Comparison of ENCODE assay signal across 13 mouse cellular contexts in the genomic region with DNA sequence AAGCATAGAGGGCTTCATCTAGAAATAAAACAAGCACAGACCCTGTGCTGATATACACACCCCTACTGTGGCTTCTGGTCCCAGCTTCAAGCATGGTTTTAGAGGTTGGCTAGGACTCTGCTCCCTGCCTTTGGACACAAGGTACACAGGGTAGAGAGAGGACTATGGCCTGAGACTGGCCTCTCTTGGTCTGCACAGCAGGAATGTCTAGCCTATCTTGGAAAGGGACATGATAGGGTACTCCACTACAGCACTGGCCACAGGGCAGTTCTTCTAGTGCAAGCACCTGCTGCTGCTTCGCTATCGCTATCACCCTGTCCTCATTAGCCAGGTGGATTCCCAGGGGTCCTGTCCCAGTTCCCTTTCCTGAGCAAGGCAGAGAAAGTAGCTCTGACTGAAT. TPM values are rescaled to one million over a fixed set of nuclear protein-coding genes. Genes with fewer than 3 reads are reported as not detected.
DNase-seq lines count a peak whose midpoint lies in the region; ATAC-seq and TF ChIP-seq lines count a peak whose summit lies in the region.
"Had no signal": no experiment of that assay in that cellular context is flagged by ENCODE, and none has a peak within 500 bp of the region (broad histone marks: within the 10 kb centered on the region; RNA-seq: fewer than 3 reads in every experiment).

No protein-coding gene starts in this region.

- peak; percentile 64 for DNase-seq in kidney, adult 11 months
- no peak for DNase-seq in kidney, postnatal 10 days
- DNase-seq in liver, embryonic 11.5 days (ENCODE audit: low spot score), result no peak
- DNase-seq in kidney, postnatal 0 days (ENCODE audit: low spot score), result no peak
- DNase-seq in spleen, adult 18-20 months, result no peak
- DNase-seq: cerebellum, adult 9-11 months; lung, adult 18-20 months had no signal

- H3K36me3 ChIP-seq in liver, embryonic 16.5 days (ENCODE audit: control insufficient read depth, insufficient read depth), result no peaks in the 10 kb centered on the region; the same call in 1 of the 2 replicates
- H3K36me3 ChIP-seq in liver, embryonic 11.5 days (ENCODE audit: control insufficient read depth, insufficient read depth, low read length), result no peaks in the 10 kb centered on the region
- 0 out of 2 replicates have a peak, but pooled peaks cover 5% of the 10 kb centered on the region for H3K36me3 ChIP-seq in kidney, postnatal 0 days (ENCODE audit: insufficient read depth, low read length)
- H3K36me3 ChIP-seq in stomach, embryonic 16.5 days (ENCODE audit: control insufficient read depth, insufficient read depth, low read length), result no peaks in the 10 kb centered on the region
- H3K36me3 ChIP-seq: heart, embryonic 15.5 days had no signal

- no peak overlapping the region for H3K27ac ChIP-seq in liver, embryonic 16.5 days (ENCODE audit: low read length)
- H3K27ac ChIP-seq in liver, embryonic 11.5 days (ENCODE audit: low read depth, low read length), result no peak overlapping the region
- no peak overlapping the region for H3K27ac ChIP-seq in kidney, postnatal 0 days
- no peak overlapping the region for H3K27ac ChIP-seq in stomach, embryonic 16.5 days (ENCODE audit: low read length)
- H3K27ac ChIP-seq: embryonic facial prominence, embryonic 13.5 days; heart, embryonic 15.5 days; midbrain, embryonic 10.5 days had no signal

- WGBS in liver, embryonic 16.5 days (ENCODE audit: insufficient replicate concordance), result 77% methylated on average over 2 of the region's 2 CpGs
- WGBS in liver, embryonic 11.5 days, result 86% methylated on average over 2 of the region's 2 CpGs
- WGBS in kidney, postnatal 0 days, result 96% methylated on average over 2 of the region's 2 CpGs
- 81% methylated on average over 2 of the region's 2 CpGs for WGBS in stomach, embryonic 16.5 days

- peaks cover 14% of the 10 kb centered on the region for H3K4me1 ChIP-seq in liver, embryonic 16.5 days (ENCODE audit: control insufficient read depth, low read depth, low read length)
- H3K4me1 ChIP-seq in liver, embryonic 11.5 days (replicated peaks; ENCODE audit: control insufficient read depth, insufficient read depth, low read length), result peaks cover 7% of the 10 kb centered on the region; the same call in 1 of the 2 replicates
- H3K4me1 ChIP-seq in kidney, postnatal 0 days (replicated peaks; ENCODE audit: insufficient read depth, low read length), result no peaks in the 10 kb centered on the region
- H3K4me1 ChIP-seq in stomach, embryonic 16.5 days (ENCODE audit: control insufficient read depth, insufficient read depth, low read length), result peaks cover 9% of the 10 kb centered on the region; the same call in 1 of the 2 replicates

- peak; percentile 75 for ATAC-seq in liver, embryonic 16.5 days (ENCODE audit: low read depth)
- ATAC-seq in liver, embryonic 11.5 days (replicated peaks; ENCODE audit: low FRiP score), result no peak
- 0 out of 2 replicates have a peak, but pooled peaks have one; percentile 51 for ATAC-seq in kidney, postnatal 0 days (replicated peaks; ENCODE audit: low FRiP score, low read depth)
- no peak for ATAC-seq in stomach, embryonic 16.5 days (ENCODE audit: insufficient read depth, low FRiP score)
- ATAC-seq: forebrain, embryonic 16.5 days had no signal

- no peaks in the 10 kb centered on the region for H3K9me3 ChIP-seq in liver, embryonic 16.5 days (replicated peaks; ENCODE audit: control insufficient read depth, low read length)
- no peaks in the 10 kb centered on the region for H3K9me3 ChIP-seq in liver, embryonic 11.5 days (ENCODE audit: control insufficient read depth, low read length)
- H3K9me3 ChIP-seq in kidney, postnatal 0 days (replicated peaks; ENCODE audit: low read length), result no peaks in the 10 kb centered on the region
- no peaks in the 10 kb centered on the region for H3K9me3 ChIP-seq in stomach, embryonic 16.5 days (replicated peaks; ENCODE audit: control insufficient read depth, low read length)
- H3K9me3 ChIP-seq: embryonic facial prominence, embryonic 13.5 days; heart, embryonic 15.5 days; midbrain, embryonic 10.5 days had no signal

- H3K4me3 ChIP-seq in liver, embryonic 16.5 days (ENCODE audit: low read depth, low read length), result no peak overlapping the region
- H3K4me3 ChIP-seq in liver, embryonic 11.5 days (ENCODE audit: low read depth, low read length), result no peak overlapping the region
- H3K4me3 ChIP-seq in kidney, postnatal 0 days (replicated peaks; ENCODE audit: low read depth, low read length), result no peak overlapping the region
- H3K4me3 ChIP-seq in stomach, embryonic 16.5 days (replicated peaks; ENCODE audit: low read length), result no peak overlapping the region
- H3K4me3 ChIP-seq: embryonic facial prominence, embryonic 13.5 days; heart, embryonic 15.5 days; midbrain, embryonic 10.5 days had no signal

- TF ChIP-seq CTCF in kidney, postnatal 0 days (IDR thresholded peaks at IDR 0.05; ENCODE audit: low read depth), result no peak

- no peak overlapping the region for H3K4me2 ChIP-seq in liver, embryonic 16.5 days (ENCODE audit: low read depth, low read length)
- no peak overlapping the region for H3K4me2 ChIP-seq in liver, embryonic 11.5 days
- no peak overlapping the region for H3K4me2 ChIP-seq in kidney, postnatal 0 days (ENCODE audit: low read length)
- peak overlapping the region; percentile 64; the same call in 1 of the 2 replicates for H3K4me2 ChIP-seq in stomach, embryonic 16.5 days (ENCODE audit: low read depth, low read length)
- H3K4me2 ChIP-seq: heart, embryonic 15.5 days had no signal

- no peaks in the 10 kb centered on the region for H3K27me3 ChIP-seq in liver, embryonic 16.5 days (ENCODE audit: control insufficient read depth, insufficient read depth, low read depth, low read length)
- H3K27me3 ChIP-seq in liver, embryonic 11.5 days (replicated peaks; ENCODE audit: control insufficient read depth, insufficient read depth, low read length), result no peaks in the 10 kb centered on the region
- no peaks in the 10 kb centered on the region for H3K27me3 ChIP-seq in kidney, postnatal 0 days (ENCODE audit: insufficient read depth, low read length)
- no peaks in the 10 kb centered on the region for H3K27me3 ChIP-seq in stomach, embryonic 16.5 days (ENCODE audit: control insufficient read depth, insufficient read depth, low read length)
- H3K27me3 ChIP-seq: embryonic facial prominence, embryonic 13.5 days; heart, embryonic 15.5 days had no signal

- H3K9ac ChIP-seq in liver, embryonic 16.5 days (ENCODE audit: low read depth, low read length), result no peak overlapping the region
- H3K9ac ChIP-seq in liver, embryonic 11.5 days (ENCODE audit: low read depth, low read length), result no peak overlapping the region
- H3K9ac ChIP-seq in kidney, postnatal 0 days (ENCODE audit: low read depth, low read length), result no peak overlapping the region
- H3K9ac ChIP-seq in stomach, embryonic 16.5 days (ENCODE audit: low read length), result no peak overlapping the region
- H3K9ac ChIP-seq: embryonic facial prominence, embryonic 13.5 days; heart, embryonic 15.5 days had no signal

RNA-seq across cellular contexts. Expression of a gene that starts 2.1 kb away (rescaled TPM):
- 0.35 and 0.41 TPM in 2 replicates for polyA plus RNA-seq in liver, embryonic 16.5 days (2015; fragmentation: Nextera tagmentation; extraction: Ambion mirVana)
- 0.82 and 2.2 TPM in 2 replicates for polyA plus RNA-seq in liver, embryonic 11.5 days (2014; fragmentation: Nextera tagmentation; extraction: Ambion mirVana)
- 4.0 and 5.1 TPM in 2 replicates for polyA plus RNA-seq in kidney, postnatal 0 days (2015; fragmentation: Nextera tagmentation; extraction: Ambion mirVana)
- polyA plus RNA-seq in stomach, embryonic 16.5 days (2015; fragmentation: Nextera tagmentation; extraction: Ambion mirVana), result 28.9 and 34.4 TPM in 2 replicates

RNA-seq across cellular contexts. Expression of a gene that starts 6.7 kb away (rescaled TPM):
- 30.0 and 33.5 TPM in 2 replicates for polyA plus RNA-seq in liver, embryonic 16.5 days (2015; fragmentation: Nextera tagmentation; extraction: Ambion mirVana)
- 48.7 and 57.5 TPM in 2 replicates for polyA plus RNA-seq in liver, embryonic 11.5 days (2014; fragmentation: Nextera tagmentation; extraction: Ambion mirVana)
- 130 TPM in 2 replicates for polyA plus RNA-seq in kidney, postnatal 0 days (2015; fragmentation: Nextera tagmentation; extraction: Ambion mirVana)
- 101 and 122 TPM in 2 replicates for polyA plus RNA-seq in stomach, embryonic 16.5 days (2015; fragmentation: Nextera tagmentation; extraction: Ambion mirVana)

RNA-seq across cellular contexts. Expression of a gene that starts 9.9 kb away (rescaled TPM):
- polyA plus RNA-seq in liver, embryonic 16.5 days (2015; fragmentation: Nextera tagmentation; extraction: Ambion mirVana), result 35.7 and 37.7 TPM in 2 replicates
- 97.8 and 100.0 TPM in 2 replicates for polyA plus RNA-seq in liver, embryonic 11.5 days (2014; fragmentation: Nextera tagmentation; extraction: Ambion mirVana)
- 153 and 160 TPM in 2 replicates for polyA plus RNA-seq in kidney, postnatal 0 days (2015; fragmentation: Nextera tagmentation; extraction: Ambion mirVana)
- polyA plus RNA-seq in stomach, embryonic 16.5 days (2015; fragmentation: Nextera tagmentation; extraction: Ambion mirVana), result 92.3 and 104 TPM in 2 replicates

RNA-seq across cellular contexts. Expression of a gene that starts 12.7 kb away (rescaled TPM):
- 5.2 and 6.9 TPM in 2 replicates for polyA plus RNA-seq in liver, embryonic 16.5 days (2015; fragmentation: Nextera tagmentation; extraction: Ambion mirVana)
- 12.5 and 14.8 TPM in 2 replicates for polyA plus RNA-seq in liver, embryonic 11.5 days (2014; fragmentation: Nextera tagmentation; extraction: Ambion mirVana)
- polyA plus RNA-seq in kidney, postnatal 0 days (2015; fragmentation: Nextera tagmentation; extraction: Ambion mirVana), result 20.7 and 23.7 TPM in 2 replicates
- 18.2 and 21.1 TPM in 2 replicates for polyA plus RNA-seq in stomach, embryonic 16.5 days (2015; fragmentation: Nextera tagmentation; extraction: Ambion mirVana)

RNA-seq across cellular contexts. Expression of a gene that starts 23.7 kb away (rescaled TPM):
- 2.3 and 2.8 TPM in 2 replicates for polyA plus RNA-seq in liver, embryonic 16.5 days (2015; fragmentation: Nextera tagmentation; extraction: Ambion mirVana)
- polyA plus RNA-seq in liver, embryonic 11.5 days (2014; fragmentation: Nextera tagmentation; extraction: Ambion mirVana), result 4.9 and 7.5 TPM in 2 replicates
- polyA plus RNA-seq in kidney, postnatal 0 days (2015; fragmentation: Nextera tagmentation; extraction: Ambion mirVana), result 2.2 TPM in 2 replicates
- polyA plus RNA-seq in stomach, embryonic 16.5 days (2015; fragmentation: Nextera tagmentation; extraction: Ambion mirVana), result 3.8 and 4.3 TPM in 2 replicates

Comparison
In these comparisons a context has a peak if more than half of its experiments do, and no peak if none do; other contexts are left out.
1. ATAC-seq: peak in liver, embryonic 16.5 days (single experiment) and kidney, postnatal 0 days (single experiment); none in liver, embryonic 11.5 days (single experiment) and stomach, embryonic 16.5 days (single experiment).